Mouse (Mus musculus) liver, postnatal 0 days (tissue): Measurements from ENCODE around the gene H2-Eb1.
"Not testable (repeated sequence)": the region's sequence is repeated elsewhere in the genome, so short reads cannot be mapped to it uniquely, and the experiment has no call there.

ENCODE experiments used
- CTCF ChIP-seq: sonication (generic); IDR thresholded peaks from 2 replicates; pipeline ENCODE4 v1.5.1; 2016; ENCODE audit warnings: antibody characterized with exemption, low read depth
- EP300 ChIP-seq: IDR thresholded peaks from 2 replicates; pipeline ENCODE4 v1.6.1; 2016; ENCODE audit warnings: antibody characterized with exemption, low read depth, mild to moderate bottlenecking

- TF ChIP-seq CTCF, EP300: not testable (repeated sequence)
These were observed 4.9 kb downstream of the H2-Eb1 start for GRCm38 (mm10) chr17:34310526-34310925.
